Mouse (Mus musculus): ENCODE results near the gene Aprt. TPM values are rescaled to one million over a fixed set of nuclear protein-coding genes. Genes with fewer than 3 reads are reported as not detected.

Gene Aprt
- total RNA-seq, 2 experiments from 2014 or later: 72.4 to 87.2 TPM

GRCm38 (mm10) chr8:122564363-122565352, 12.1 kb downstream of the Aprt start:
- DNase-seq: no peak

GRCm38 (mm10) chr8:122561199-122561598, 15.5 kb downstream of the Aprt start:
- DNase-seq: no peak

- no peak for DNase-seq
These were observed 17.9 kb downstream of the Aprt start for GRCm38 (mm10) chr8:122558671-122559349.

- no peak for DNase-seq
These were observed 19.3 kb downstream of the Aprt start for GRCm38 (mm10) chr8:122557248-122558038.

GRCm38 (mm10) chr8:122556030-122557009, 20.4 kb downstream of the Aprt start:
- DNase-seq: peak; percentile 55 to 77

- DNase-seq: no peak
These were observed 21.9 kb downstream of the Aprt start for GRCm38 (mm10) chr8:122554786-122555185.

GRCm38 (mm10) chr8:122551265-122552051, 25.3 kb downstream of the Aprt start, which contains the start of gene Piezo1:
Piezo1 (minus strand) TSS chr8:122551329.
- DNase-seq: peak; percentile 93 to 95

GRCm38 (mm10) chr8:122550995-122551264, 25.8 kb downstream of the Aprt start:
- DNase-seq: no peak

GRCm38 (mm10) chr8:122550234-122550994, 26.3 kb downstream of the Aprt start:
- DNase-seq: peak; percentile 74 to 82

- no peak for DNase-seq
These were observed 27.7 kb downstream of the Aprt start for GRCm38 (mm10) chr8:122548891-122549439.

- DNase-seq: no peak
These were observed 28.4 kb downstream of the Aprt start for GRCm38 (mm10) chr8:122548331-122548730.

GRCm38 (mm10) chr8:122547815-122548214, 28.9 kb downstream of the Aprt start:
- peak in 1 of 2 experiments; percentile 43 for DNase-seq

GRCm38 (mm10) chr8:122546811-122547453, 29.8 kb downstream of the Aprt start:
- DNase-seq: peak; percentile 60 to 77

GRCm38 (mm10) chr8:122546066-122546755, 30.5 kb downstream of the Aprt start:
- no peak for DNase-seq

GRCm38 (mm10) chr8:122544138-122544537, 32.6 kb downstream of the Aprt start:
- no peak for DNase-seq

- DNase-seq: no peak
These were observed 38.2 kb downstream of the Aprt start for GRCm38 (mm10) chr8:122538310-122539076.

GRCm38 (mm10) chr8:122537812-122538211, 38.9 kb downstream of the Aprt start:
- DNase-seq: no peak
